Mouse (Mus musculus): Measurements from ENCODE around the gene Mndal. TPM values are rescaled to one million over a fixed set of nuclear protein-coding genes. Genes with fewer than 3 reads are reported as not detected.
"Not testable (repeated sequence)": the region's sequence is repeated elsewhere in the genome, so short reads cannot be mapped to it uniquely, and the experiment has no call there.

The Mndal gene
- total and polyA plus RNA-seq, 2 experiments, result 2.6 to 10.9 TPM

- H3K9ac ChIP-seq (ENCODE audit: low read depth, low read length), result peak overlapping the region; percentile 29; the same call in 1 of the 2 replicates
- 48% methylated on average over 3 of the region's 3 CpGs for WGBS
Measured at GRCm38 (mm10) chr1:173880004-173880666, 62.2 kb downstream of the Mndal start.

GRCm38 (mm10) chr1:173879225-173879987 is 62.9 kb downstream of the Mndal start:
- DNase-seq (ENCODE audit: extremely low read depth, low read depth, low spot score); H3K79me2 ChIP-seq (ENCODE audit: control insufficient read depth, insufficient read depth, low read length); H3K27me3 ChIP-seq (ENCODE audit: control insufficient read depth, insufficient read depth, low read length); H3K36me3 ChIP-seq (ENCODE audit: control insufficient read depth, insufficient read depth, low read length); H3K4me1 ChIP-seq (ENCODE audit: control insufficient read depth, insufficient read depth, low read length): not testable (repeated sequence)
- peak overlapping the region; percentile 50 for H3K4me3 ChIP-seq (ENCODE audit: insufficient read depth, low read depth, low read length)
- 58% methylated on average over 5 of the region's 5 CpGs for WGBS
- peak overlapping the region; percentile 61; the same call in 1 of the 2 replicates for H3K9ac ChIP-seq (ENCODE audit: low read depth, low read length)
- peak overlapping the region; percentile 35; the same call in 1 of the 2 replicates for H3K27ac ChIP-seq (replicated peaks; ENCODE audit: insufficient read depth, low read depth, low read length)

More at GRCm38 (mm10) chr1:173880004-173880666, 62.2 kb downstream of the Mndal start:
- DNase-seq (ENCODE audit: extremely low read depth, low read depth, low spot score), result peak; percentile 7
- H3K27me3 ChIP-seq (ENCODE audit: control insufficient read depth, insufficient read depth, low read length); H3K4me1 ChIP-seq (ENCODE audit: control insufficient read depth, insufficient read depth, low read length); H3K36me3 ChIP-seq (ENCODE audit: control insufficient read depth, insufficient read depth, low read length); H3K79me2 ChIP-seq (ENCODE audit: control insufficient read depth, insufficient read depth, low read length): not testable (repeated sequence)
- Histone ChIP-seq H3K4me3 (ENCODE audit: insufficient read depth, low read depth, low read length) (peak overlapping the region; percentile 30; the same call in 1 of the 2 replicates), H3K27ac (replicated peaks; ENCODE audit: insufficient read depth, low read depth, low read length) (peak overlapping the region; percentile 71)

- not testable (repeated sequence) for H3K36me3 ChIP-seq (ENCODE audit: control insufficient read depth, insufficient read depth, low read length); H3K79me2 ChIP-seq (ENCODE audit: control insufficient read depth, insufficient read depth, low read length); H3K27me3 ChIP-seq (ENCODE audit: control insufficient read depth, insufficient read depth, low read length); H3K4me1 ChIP-seq (ENCODE audit: control insufficient read depth, insufficient read depth, low read length); H3K27ac ChIP-seq (replicated peaks; ENCODE audit: insufficient read depth, low read depth, low read length); DNase-seq (ENCODE audit: extremely low read depth, low read depth, low spot score); H3K9ac ChIP-seq (ENCODE audit: low read depth, low read length)
- H3K4me3 ChIP-seq (ENCODE audit: insufficient read depth, low read depth, low read length), result peak overlapping the region; percentile 17
- WGBS, result 76% methylated on average over 6 of the region's 6 CpGs
Measured at GRCm38 (mm10) chr1:173878264-173878663, 64.0 kb downstream of the Mndal start.

GRCm38 (mm10) chr1:173877125-173877524 is 65.2 kb downstream of the Mndal start:
- DNase-seq (ENCODE audit: extremely low read depth, low read depth, low spot score), result peak; percentile 5
- H3K79me2 ChIP-seq (ENCODE audit: control insufficient read depth, insufficient read depth, low read length); H3K27ac ChIP-seq (replicated peaks; ENCODE audit: insufficient read depth, low read depth, low read length); H3K36me3 ChIP-seq (ENCODE audit: control insufficient read depth, insufficient read depth, low read length); H3K9ac ChIP-seq (ENCODE audit: low read depth, low read length); H3K4me1 ChIP-seq (ENCODE audit: control insufficient read depth, insufficient read depth, low read length); H3K27me3 ChIP-seq (ENCODE audit: control insufficient read depth, insufficient read depth, low read length); H3K4me3 ChIP-seq (ENCODE audit: insufficient read depth, low read depth, low read length): not testable (repeated sequence)
- 69% methylated on average over 1 of the region's 1 CpGs for WGBS

- 82% methylated on average over 1 of the region's 1 CpGs for WGBS
- H3K27me3 ChIP-seq (ENCODE audit: control insufficient read depth, insufficient read depth, low read length); H3K4me1 ChIP-seq (ENCODE audit: control insufficient read depth, insufficient read depth, low read length); H3K9ac ChIP-seq (ENCODE audit: low read depth, low read length); H3K4me3 ChIP-seq (ENCODE audit: insufficient read depth, low read depth, low read length); H3K27ac ChIP-seq (replicated peaks; ENCODE audit: insufficient read depth, low read depth, low read length); H3K36me3 ChIP-seq (ENCODE audit: control insufficient read depth, insufficient read depth, low read length); DNase-seq (ENCODE audit: extremely low read depth, low read depth, low spot score); H3K79me2 ChIP-seq (ENCODE audit: control insufficient read depth, insufficient read depth, low read length): not testable (repeated sequence)
Measured at GRCm38 (mm10) chr1:173868586-173868985, 73.7 kb downstream of the Mndal start.

GRCm38 (mm10) chr1:173866504-173866903 is 75.8 kb downstream of the Mndal start:
- H3K4me1 ChIP-seq (ENCODE audit: control insufficient read depth, insufficient read depth, low read length), result no peaks in the 10 kb centered on the region
- H3K27me3 ChIP-seq (ENCODE audit: control insufficient read depth, insufficient read depth, low read length), result no peaks in the 10 kb centered on the region
- WGBS, result 72% methylated on average over 12 of the region's 12 CpGs
- H3K9ac ChIP-seq (ENCODE audit: low read depth, low read length), result no peak overlapping the region
- no peak overlapping the region for H3K4me3 ChIP-seq (ENCODE audit: insufficient read depth, low read depth, low read length)
- TF ChIP-seq CTCF (IDR thresholded peaks at IDR 0.05; ENCODE audit: low read depth, low read length), result no peak
- TF ChIP-seq POLR2A (IDR thresholded peaks at IDR 0.05; ENCODE audit: extremely low read depth, insufficient read depth, low read length), result no peak
- no peak for DNase-seq (ENCODE audit: extremely low read depth, low read depth, low spot score)
- H3K79me2 ChIP-seq (ENCODE audit: control insufficient read depth, insufficient read depth, low read length), result no peaks in the 10 kb centered on the region
- no peak overlapping the region for H3K27ac ChIP-seq (replicated peaks; ENCODE audit: insufficient read depth, low read depth, low read length)
- H3K36me3 ChIP-seq (ENCODE audit: control insufficient read depth, insufficient read depth, low read length), result peaks cover 1% of the 10 kb centered on the region; the same call in 1 of the 2 replicates

- not testable (repeated sequence) for H3K4me1 ChIP-seq (ENCODE audit: control insufficient read depth, insufficient read depth, low read length); H3K27me3 ChIP-seq (ENCODE audit: control insufficient read depth, insufficient read depth, low read length); H3K36me3 ChIP-seq (ENCODE audit: control insufficient read depth, insufficient read depth, low read length); H3K79me2 ChIP-seq (ENCODE audit: control insufficient read depth, insufficient read depth, low read length); H3K27ac ChIP-seq (replicated peaks; ENCODE audit: insufficient read depth, low read depth, low read length); DNase-seq (ENCODE audit: extremely low read depth, low read depth, low spot score); H3K4me3 ChIP-seq (ENCODE audit: insufficient read depth, low read depth, low read length); H3K9ac ChIP-seq (ENCODE audit: low read depth, low read length)
Measured at GRCm38 (mm10) chr1:173853711-173854110, 88.6 kb downstream of the Mndal start.

GRCm38 (mm10) chr1:173852853-173853252 is 89.4 kb downstream of the Mndal start:
- not testable (repeated sequence) for H3K4me1 ChIP-seq (ENCODE audit: control insufficient read depth, insufficient read depth, low read length); H3K36me3 ChIP-seq (ENCODE audit: control insufficient read depth, insufficient read depth, low read length); H3K27ac ChIP-seq (replicated peaks; ENCODE audit: insufficient read depth, low read depth, low read length); DNase-seq (ENCODE audit: extremely low read depth, low read depth, low spot score); H3K27me3 ChIP-seq (ENCODE audit: control insufficient read depth, insufficient read depth, low read length); H3K4me3 ChIP-seq (ENCODE audit: insufficient read depth, low read depth, low read length); H3K9ac ChIP-seq (ENCODE audit: low read depth, low read length); H3K79me2 ChIP-seq (ENCODE audit: control insufficient read depth, insufficient read depth, low read length)
- WGBS, result 70% methylated on average over 4 of the region's 4 CpGs

- not testable (repeated sequence) for H3K27ac ChIP-seq (replicated peaks; ENCODE audit: insufficient read depth, low read depth, low read length); H3K4me1 ChIP-seq (ENCODE audit: control insufficient read depth, insufficient read depth, low read length); H3K4me3 ChIP-seq (ENCODE audit: insufficient read depth, low read depth, low read length); H3K79me2 ChIP-seq (ENCODE audit: control insufficient read depth, insufficient read depth, low read length); H3K36me3 ChIP-seq (ENCODE audit: control insufficient read depth, insufficient read depth, low read length); DNase-seq (ENCODE audit: extremely low read depth, low read depth, low spot score); H3K9ac ChIP-seq (ENCODE audit: low read depth, low read length); H3K27me3 ChIP-seq (ENCODE audit: control insufficient read depth, insufficient read depth, low read length)
- WGBS, result 72% methylated on average over 4 of the region's 4 CpGs
Measured at GRCm38 (mm10) chr1:173846193-173846592, 96.1 kb downstream of the Mndal start.
